Mouse (Mus musculus) ovary, postnatal 14 days (tissue): ENCODE measurements around the gene Zdhhc14.

ENCODE experiments used
- DNase-seq: peaks from one replicate; pipeline ENCODE4 v3.0.0; 2022; ENCODE audit warnings: low spot score

Zdhhc14 gene

GRCm38 (mm10) chr17:5504969-5505368 is 12.6 kb downstream of the Zdhhc14 start:
- no peak for DNase-seq

GRCm38 (mm10) chr17:5506553-5506952 is 14.2 kb downstream of the Zdhhc14 start:
- DNase-seq, result no peak

- DNase-seq, result no peak
Measured at GRCm38 (mm10) chr17:5506988-5507387, 14.6 kb downstream of the Zdhhc14 start.

GRCm38 (mm10) chr17:5508030-5508429 is 15.7 kb downstream of the Zdhhc14 start:
- DNase-seq, result no peak

GRCm38 (mm10) chr17:5510564-5510963 is 18.2 kb downstream of the Zdhhc14 start:
- DNase-seq, result no peak

- DNase-seq, result no peak
Measured at GRCm38 (mm10) chr17:5511724-5512123, 19.4 kb downstream of the Zdhhc14 start.

GRCm38 (mm10) chr17:5519466-5519865 is 27.1 kb downstream of the Zdhhc14 start:
- DNase-seq, result no peak

GRCm38 (mm10) chr17:5519910-5520592 is 27.7 kb downstream of the Zdhhc14 start:
- DNase-seq, result no peak

GRCm38 (mm10) chr17:5521532-5521931 is 29.2 kb downstream of the Zdhhc14 start:
- no peak for DNase-seq

GRCm38 (mm10) chr17:5529552-5529951 is 37.2 kb downstream of the Zdhhc14 start:
- DNase-seq, result no peak

- DNase-seq, result no peak
Measured at GRCm38 (mm10) chr17:5532816-5533215, 40.5 kb downstream of the Zdhhc14 start.

GRCm38 (mm10) chr17:5535357-5535756 is 43.0 kb downstream of the Zdhhc14 start:
- DNase-seq, result no peak

GRCm38 (mm10) chr17:5536259-5537094 is 44.1 kb downstream of the Zdhhc14 start:
- no peak for DNase-seq

- DNase-seq, result no peak
Measured at GRCm38 (mm10) chr17:5537095-5537575, 44.8 kb downstream of the Zdhhc14 start.

GRCm38 (mm10) chr17:5542177-5542576 is 49.8 kb downstream of the Zdhhc14 start:
- DNase-seq, result no peak

GRCm38 (mm10) chr17:5544065-5544464 is 51.7 kb downstream of the Zdhhc14 start:
- DNase-seq, result no peak

GRCm38 (mm10) chr17:5545065-5545464 is 52.7 kb downstream of the Zdhhc14 start:
- no peak for DNase-seq

- DNase-seq, result no peak
Measured at GRCm38 (mm10) chr17:5548546-5548945, 56.2 kb downstream of the Zdhhc14 start.

- no peak for DNase-seq
Measured at GRCm38 (mm10) chr17:5549460-5549859, 57.1 kb downstream of the Zdhhc14 start.

GRCm38 (mm10) chr17:5550444-5550843 is 58.1 kb downstream of the Zdhhc14 start:
- no peak for DNase-seq

GRCm38 (mm10) chr17:5551136-5551535 is 58.8 kb downstream of the Zdhhc14 start:
- DNase-seq, result no peak

- DNase-seq, result no peak
Measured at GRCm38 (mm10) chr17:5552036-5552760, 59.8 kb downstream of the Zdhhc14 start.

GRCm38 (mm10) chr17:5553556-5553955 is 61.2 kb downstream of the Zdhhc14 start:
- DNase-seq, result no peak
